Mouse (Mus musculus) adrenal gland, postnatal 14 days (tissue): Measurements from ENCODE around the gene Klrg2. TPM values are rescaled to one million over a fixed set of nuclear protein-coding genes. Genes with fewer than 3 reads are reported as not detected.
"Not testable (repeated sequence)": the region's sequence is repeated elsewhere in the genome, so short reads cannot be mapped to it uniquely, and the experiment has no call there.

ENCODE experiments used
- DNase-seq: peaks from one replicate; pipeline ENCODE4 v3.0.0; 2021; ENCODE audit warnings: mixed read lengths
- long read RNA-seq, 2 experiments: library from polyadenylated mRNA; stranded (forward); transcript quantifications; one replicate each; pipeline ENCODE4 v2.0.0; 2021
- total RNA-seq: library from RNA; stranded (reverse); gene quantifications from 2 replicates; pipeline ENCODE4 v1.2.3, GENCODE M21; 2021

The Klrg2 gene
- 0.78 and 1.1 TPM in 2 replicates for total RNA-seq
- long read RNA-seq, experiment 1, partial matches to known transcripts = 0 of 4 reads
- long read RNA-seq, experiment 1, other reads (novel, unspliced or antisense) = 0 of 4 reads
- long read RNA-seq, experiment 2 = 0 reads

DNA sequence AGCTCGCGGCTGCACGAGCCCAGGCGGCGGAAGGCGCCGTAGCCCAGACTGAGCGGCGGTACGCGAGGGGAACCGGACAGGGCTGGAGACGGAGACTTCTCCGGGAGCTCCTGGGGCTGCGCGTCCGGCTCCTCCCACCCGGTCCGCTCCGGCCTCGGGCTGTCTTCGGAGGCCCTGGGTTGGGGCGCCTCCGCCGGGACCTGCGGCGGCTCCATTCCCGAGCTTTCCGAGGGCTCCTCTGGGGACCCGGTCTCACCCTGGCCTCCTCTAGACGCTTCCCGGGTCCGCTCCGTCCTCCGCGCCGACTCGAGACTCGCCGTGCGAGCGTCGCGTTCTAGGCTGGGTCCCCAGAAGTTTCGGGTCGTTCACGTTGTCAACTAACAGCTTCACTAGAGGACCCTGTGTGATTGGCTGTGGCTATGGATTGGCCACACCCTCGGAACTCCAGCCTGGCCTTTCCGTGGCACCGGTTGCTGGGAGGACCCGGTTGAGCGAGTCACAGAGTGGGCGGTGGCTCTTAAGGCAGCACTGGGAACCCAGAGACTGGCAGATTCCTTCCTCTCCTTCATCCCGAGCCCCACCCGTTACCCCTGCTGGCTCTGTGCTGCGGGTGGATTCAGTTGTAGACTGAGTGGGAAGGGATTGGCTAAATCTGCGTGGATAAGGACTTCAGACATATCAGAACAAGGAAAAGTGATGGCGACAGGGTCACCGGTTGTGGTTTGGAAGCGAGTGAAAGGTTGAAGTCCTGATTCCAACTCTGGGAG lies at the start of gene Klrg2:
TSS of gene Klrg2 (minus strand) at position 391 of the 767 bp plus-strand sequence.
- DNase-seq = peak; percentile 83

DNA sequence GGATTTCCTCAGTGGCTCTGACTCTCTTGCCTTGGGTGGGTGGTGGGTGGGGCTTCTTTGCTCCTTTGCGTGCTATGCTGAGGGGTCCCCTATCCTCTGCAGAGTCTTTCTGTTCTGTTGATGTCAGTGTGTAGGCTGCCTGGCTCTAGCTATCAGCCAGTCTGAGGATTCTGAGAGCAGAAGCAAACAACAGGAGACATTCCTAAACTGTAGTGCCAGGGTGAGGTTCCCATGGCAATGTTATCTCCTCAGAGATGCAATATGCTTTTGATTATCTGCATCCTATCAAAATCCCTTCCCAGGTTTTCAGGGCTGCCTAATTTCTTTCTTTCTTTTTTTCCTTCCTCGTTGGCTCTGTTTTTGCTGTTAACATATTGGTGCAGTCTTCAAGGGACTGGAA lies 45.5 kb upstream of the Klrg2 start:
- no peak for DNase-seq

DNA sequence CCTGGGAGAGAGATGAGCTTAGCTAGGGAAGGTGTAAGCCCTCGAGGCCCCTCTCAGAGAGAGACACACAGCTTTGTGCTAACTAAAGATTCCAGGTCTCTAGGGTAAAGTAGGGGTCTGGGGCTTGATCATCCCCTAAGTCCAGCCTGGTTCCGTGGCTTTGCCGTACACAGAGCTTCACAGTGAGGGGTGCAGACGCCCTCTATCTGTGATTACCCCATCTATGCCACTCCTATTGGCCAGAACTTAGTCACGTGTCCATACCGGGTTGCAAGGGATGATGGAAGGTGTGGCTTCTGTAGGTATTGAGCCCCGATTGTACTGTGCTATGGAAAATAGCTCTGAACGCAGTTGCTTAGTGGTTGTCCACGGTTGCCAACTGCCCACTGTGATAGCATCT lies 40.6 kb upstream of the Klrg2 start:
- DNase-seq = no peak

DNA sequence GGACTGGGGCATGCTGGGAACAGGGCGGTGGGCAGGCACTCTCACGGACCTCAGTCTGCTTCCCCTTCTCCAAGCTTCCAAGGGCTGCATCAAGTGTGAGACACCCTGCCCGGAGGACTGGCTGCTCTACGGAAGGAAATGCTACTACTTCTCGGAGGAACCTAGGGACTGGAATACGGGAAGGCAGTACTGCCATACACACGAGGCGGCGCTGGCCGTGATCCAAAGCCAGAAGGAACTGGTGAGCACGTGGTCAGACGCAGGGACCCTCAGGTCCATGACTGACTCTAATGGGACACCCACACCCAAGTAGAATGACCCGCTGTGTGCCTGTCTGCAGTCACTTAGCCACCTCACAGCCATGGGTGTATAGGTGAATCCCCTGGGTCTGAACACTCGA lies 39.7 kb upstream of the Klrg2 start:
- DNase-seq = no peak

DNA sequence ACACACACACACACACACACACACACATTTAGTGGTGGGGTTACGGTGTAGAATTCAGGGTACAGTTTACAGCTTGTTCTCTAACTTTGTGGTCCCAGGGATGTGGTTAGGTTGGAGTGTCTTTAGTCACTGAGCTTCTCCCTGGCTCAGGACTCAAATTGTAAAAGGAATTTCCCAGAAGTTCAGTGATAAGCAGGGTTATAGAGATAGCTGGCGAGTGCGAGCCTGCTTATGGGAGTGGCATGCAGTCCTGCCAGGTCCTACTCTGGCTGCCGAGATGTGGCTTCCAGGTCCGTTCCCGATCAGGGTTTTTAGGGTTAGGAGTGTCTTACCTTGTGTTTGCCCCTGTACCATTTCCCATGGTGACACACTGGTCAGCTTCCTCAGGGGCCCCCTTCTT lies 39.2 kb upstream of the Klrg2 start:
- no peak for DNase-seq

DNA sequence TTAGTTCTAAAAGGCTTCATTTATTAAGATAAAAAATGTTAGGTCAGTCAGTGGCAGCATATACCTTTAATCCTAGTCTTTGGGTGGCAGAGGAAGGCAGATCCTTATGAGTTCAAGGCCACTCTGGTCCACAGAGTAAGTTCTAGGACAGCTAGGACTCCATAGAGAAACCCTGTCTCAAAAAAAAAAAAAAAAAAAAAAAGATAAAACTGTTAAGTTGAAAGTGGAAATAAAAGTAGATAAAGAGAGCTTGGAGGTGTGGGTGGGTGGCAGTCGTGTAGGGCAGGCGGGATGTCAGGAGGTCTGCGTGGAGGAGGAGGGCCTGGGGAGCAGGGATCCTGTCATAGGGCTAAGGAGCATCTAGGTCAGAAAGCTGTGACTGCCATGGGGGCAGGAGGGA lies 35.0 kb upstream of the Klrg2 start:
- DNase-seq = no peak

DNA sequence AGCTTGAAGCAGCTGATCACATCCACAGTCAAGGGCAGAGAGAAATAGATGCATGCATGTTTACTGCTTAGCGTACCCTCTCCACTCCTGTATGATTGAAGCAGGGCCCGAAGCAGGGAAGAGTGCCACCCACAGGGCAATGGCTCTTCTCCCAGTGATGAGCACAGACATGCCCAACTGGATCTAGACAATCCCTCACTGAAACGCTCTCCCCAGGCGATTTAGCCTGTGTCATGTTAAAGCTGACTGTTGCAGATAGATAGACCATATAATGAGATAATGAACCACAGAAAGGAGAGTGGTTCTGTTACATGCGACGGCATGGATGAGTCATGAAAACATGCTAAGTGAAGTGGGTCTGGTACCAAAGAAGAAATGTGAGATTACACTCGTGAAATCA lies 34.2 kb upstream of the Klrg2 start:
- DNase-seq = no peak

DNA sequence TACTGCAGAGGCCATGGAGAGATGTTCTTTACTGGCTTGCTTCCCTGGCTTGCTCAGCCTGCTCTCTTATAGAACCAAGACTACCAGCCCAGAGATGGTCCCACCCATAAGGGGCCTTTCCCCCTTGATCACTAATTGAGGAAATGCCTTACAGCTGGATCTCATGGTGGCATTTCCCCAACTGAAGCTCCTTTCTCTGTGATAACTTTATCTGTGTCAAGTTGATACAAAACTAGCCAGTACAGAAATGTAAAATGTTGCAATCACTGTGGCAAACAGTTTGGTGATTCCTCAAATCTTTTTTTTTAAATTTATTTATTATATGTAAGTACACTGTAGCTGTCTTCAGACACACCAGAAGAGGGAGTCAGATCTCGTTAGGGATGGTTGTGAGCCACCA lies 33.4 kb upstream of the Klrg2 start:
- not testable (repeated sequence) for DNase-seq

DNA sequence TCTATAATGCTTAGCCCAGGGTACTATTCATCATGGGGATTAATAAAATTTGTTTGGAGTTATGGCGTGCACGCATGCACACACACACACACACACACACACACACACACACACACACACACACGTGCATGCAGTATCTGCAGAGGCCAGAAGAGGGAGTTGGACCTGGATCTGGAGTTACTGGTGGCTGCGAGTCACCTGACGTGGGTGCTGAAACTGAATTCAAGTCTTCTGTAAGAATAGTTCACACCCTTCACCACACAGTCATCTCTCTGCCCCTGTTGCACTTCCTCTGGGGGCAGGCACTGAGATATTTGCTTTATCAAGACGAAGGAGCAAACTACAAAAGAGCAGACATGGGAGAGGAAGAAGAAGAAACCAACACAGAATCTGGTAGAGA lies 32.5 kb upstream of the Klrg2 start:
- no peak for DNase-seq

DNA sequence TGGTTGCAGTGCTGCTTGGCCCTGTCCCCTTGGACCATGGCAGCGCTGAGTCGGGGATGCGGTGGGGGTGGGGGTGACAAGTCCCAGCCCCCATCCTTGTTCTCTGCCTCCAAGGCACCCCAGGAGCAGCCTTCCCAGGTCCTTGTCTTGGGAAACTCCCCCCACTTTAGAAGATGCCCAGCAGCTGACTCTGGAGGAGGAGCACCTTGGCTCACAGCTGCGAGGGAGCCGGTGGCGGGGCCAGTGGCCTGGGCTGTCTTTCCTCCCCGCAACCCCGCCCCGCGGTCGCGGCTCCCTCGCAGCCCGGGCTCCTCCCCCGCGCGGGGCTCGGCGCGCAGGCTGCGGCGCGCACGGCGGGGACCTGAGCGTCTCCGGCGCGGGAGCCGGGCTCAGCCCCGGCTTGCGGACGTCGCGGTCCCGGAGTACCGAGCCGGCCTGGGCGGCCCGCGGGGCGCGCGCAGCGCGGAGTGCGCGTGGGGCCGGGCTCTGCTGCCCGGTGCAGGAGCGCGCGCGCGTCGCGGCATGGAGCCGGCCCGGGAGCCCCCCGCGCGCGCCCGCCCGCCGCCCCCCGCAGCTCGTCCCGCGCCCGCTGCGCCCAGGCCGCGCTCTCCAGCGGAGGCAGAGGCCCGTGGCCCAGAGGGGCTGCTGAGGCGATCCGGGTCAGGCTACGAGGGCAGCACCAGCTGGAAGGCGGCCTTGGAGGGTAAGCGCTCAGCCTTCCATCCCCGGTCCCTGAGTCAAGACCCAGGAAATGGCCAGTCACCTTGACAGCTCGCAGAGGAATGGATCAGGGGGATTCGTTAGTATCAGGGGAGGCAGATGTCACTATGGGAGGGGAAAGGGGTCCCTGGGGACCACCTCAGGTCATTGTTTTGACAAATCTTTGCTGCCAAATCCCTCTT lies 25.9 kb upstream of the Klrg2 start, which contains the start of gene Clec2l:
TSS of gene Clec2l (plus strand) at position 356 of the 902 bp plus-strand sequence.
- DNase-seq = peak; percentile 73

DNA sequence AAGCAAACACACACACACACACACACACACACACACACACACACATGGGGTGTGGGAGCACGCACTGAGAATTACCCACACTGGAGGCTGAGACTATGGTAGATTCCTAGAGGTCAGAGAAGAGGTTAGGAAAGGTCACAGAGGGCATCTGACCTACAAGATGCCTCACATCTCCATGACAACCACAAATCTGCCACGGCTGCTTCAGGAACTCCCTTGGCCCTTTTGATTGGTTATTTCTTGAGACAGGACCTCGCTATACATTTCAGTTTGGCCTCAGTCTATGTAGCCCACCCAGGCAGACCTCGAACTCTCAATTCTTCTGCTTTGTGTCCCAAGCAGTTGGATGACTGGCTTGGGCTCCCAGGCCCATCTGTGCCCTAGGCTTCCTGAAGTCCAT lies 24.6 kb upstream of the Klrg2 start:
- no peak for DNase-seq

DNA sequence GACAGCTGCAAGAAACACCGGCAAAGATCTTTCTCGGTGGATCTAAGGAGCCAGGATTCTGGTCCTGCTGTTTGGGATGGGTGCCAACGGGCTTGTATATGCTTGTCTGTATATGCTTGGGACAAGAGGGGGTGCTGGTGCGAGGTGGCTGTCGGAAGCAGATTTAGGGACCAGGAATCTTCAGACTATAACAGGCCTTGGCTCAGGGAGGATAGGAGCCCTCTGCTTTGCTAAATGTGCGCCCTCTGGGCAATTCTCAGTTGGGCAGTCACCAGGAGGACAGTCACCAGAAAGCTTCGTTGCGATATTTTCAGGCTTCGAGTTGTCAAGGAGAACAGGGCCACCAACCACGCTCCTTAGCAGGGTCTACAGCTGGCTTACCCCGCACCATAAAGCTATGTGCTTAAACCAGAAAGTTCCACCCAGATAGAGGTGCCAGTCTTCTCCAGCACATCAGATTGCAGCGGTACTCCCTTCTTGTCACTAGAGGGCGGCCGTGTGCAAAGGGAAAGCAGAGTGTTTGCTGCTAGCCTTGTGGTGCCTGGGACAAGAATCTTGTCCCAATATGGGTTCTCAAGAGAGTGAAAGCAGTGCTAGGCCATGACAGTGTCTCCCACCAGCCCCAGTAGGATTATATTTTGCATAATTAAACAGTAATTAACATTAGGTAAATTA lies 13.4 kb upstream of the Klrg2 start:
- DNase-seq = peak; percentile 83

DNA sequence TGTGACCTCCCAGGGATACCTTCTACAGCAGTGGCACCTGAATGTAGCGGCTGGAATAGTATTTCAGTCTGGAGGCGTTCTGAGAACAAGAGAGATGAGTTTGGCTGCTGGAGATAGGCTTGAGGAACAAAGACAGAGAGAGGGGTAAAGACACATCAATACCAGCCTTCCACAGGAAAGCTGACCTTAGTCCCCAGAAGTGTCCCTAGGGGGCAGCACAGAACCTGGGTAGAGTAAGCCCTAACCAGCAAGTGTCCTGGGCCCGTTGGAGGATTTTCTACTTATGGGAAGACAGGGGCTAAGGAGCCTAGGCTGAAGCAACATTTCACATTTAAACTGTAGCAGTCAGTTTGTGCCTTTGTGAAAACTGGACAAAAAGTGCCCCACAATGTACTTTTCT lies 12.5 kb upstream of the Klrg2 start:
- DNase-seq = no peak

DNA sequence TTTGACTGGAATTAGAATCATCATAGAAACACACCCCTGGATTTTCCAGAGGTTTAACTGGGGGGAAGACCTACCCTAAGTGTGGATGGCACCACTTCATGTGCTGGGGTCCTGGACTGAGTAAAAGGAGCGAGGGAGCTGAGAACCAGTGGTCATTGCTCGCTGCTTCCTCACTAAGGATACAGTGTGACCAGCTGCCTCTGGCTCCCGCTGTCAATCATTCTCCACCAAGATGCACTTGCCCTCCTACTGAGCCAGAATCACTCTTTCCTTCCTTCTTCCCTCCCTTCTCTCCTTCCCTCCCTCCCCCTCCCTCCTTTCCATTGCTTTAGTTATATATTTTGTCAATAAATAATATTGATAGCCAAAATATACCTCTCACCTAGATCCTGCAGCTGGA lies 6.0 kb upstream of the Klrg2 start:
- DNase-seq = no peak

DNA sequence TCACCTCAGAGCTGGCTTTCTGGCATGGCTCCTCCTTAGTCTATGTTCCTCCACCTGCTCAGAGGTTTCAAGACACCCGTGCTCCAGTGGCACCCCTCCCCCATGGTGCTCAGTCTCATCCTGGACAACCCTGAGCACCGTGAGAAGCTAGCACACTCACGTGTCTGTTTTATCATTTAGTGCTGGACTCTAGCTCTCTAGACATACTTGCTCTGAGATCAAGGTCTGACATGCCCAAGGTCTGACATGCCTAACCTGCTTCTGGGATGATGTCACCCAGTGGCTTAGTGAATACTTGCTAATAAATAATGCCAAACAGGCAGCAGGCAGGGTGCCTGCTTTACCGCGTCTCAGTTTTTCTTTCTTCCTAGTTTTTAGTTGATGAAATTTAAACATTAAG lies 5.6 kb upstream of the Klrg2 start:
- peak; percentile 56 for DNase-seq

DNA sequence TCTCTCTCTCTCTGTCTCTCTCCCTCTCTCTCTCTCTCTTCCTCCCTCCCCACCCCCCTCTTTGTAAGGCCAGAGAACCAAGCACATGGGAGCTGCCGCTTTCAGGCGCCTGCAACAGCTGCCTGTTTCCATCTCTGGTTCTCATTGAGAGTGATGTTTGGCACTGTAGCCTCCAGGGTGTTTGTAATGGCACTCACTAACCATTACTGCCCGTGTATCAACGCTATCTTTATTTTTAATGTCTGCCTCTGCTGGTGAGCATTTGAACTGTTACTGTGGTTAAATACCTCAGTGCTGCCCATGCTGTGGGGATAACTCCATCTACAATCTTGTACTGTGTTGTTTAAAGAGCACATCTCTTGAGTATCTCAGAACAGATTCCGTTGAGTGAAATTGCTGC lies 4.6 kb upstream of the Klrg2 start:
- DNase-seq = no peak

DNA sequence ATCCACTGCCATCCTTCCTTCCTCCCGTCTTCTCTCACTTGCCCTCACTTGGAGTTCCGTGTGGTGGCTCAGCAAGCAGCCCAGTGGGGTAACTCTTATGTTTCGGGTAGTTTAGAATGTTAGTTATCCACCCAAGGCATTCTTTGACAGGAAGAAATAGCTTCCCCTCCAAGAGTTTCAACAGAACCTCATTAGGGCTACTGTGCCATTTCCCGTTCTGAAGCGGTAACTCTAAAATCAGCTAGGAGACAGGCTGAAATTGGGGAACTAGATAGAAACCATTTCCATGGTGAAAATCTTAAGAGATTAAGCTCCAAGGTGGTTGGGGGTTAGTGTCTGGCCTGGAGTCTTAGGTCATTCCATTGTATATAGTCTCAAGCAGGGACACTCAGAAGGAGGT lies 4.2 kb upstream of the Klrg2 start:
- DNase-seq = no peak

DNA sequence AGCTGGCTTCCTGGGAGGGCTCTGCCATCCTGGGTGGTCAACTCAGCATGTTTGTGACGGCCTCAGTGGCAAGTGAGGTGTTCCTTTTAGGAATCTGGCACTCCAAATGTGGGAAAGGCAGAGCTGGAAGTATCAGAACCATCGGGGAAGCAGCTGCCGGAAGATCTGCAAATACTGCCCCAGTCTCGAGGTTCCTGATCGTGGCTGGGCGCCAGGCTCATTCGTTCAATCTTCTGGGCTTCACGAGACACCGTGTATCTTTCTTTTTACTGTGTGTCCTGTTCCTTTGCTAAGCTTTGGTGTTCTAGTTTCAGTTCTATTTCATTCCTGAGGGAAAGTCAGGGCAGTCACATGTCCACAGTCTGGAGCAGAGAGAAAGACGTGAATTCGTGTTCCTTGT lies 3.4 kb upstream of the Klrg2 start:
- no peak for DNase-seq

DNA sequence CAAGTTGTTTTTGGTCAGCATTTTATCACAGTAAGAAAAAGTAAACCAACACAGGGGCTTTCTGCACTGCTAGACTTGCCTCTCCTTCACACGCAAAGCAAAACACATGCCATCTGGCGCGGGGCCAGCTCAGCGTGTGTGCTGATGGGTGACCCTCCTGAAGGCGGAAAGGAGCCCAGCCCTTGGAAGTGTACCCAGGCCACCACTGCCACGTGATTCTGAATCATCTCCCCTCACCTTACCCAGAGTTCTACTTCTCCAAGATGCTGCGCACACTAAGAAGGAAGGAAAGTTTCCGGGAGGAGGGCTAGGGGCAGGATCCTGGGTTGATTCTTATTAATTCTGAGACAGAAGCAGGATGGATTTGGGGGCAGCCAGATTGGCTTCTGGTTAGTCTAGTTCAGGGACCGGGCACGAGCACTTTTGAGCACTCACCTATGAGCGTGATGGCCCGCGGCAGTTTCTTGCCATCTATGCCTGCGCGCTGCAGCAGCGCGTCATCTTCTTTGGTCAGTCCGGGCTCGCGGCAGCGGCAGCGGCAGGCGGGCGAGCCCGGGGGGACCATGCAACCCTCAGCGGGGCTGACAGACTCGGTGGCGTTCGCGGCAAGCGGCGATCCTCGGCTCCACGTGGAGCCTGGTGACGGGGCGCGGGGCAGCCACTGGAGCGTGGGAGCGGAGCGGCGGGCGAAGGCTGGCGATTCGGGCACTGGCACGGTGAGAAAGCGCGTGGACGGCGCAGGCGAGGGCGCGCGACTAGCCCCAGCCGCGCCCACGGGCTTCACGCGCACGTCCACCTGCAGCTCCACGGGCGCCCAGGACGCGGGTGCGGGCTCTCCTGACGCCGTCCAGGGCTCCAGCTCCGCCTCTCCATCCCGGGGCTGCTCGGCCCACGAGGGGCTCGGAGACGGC lies 846 bp downstream of the Klrg2 start:
- peak; percentile 64 for DNase-seq

DNA sequence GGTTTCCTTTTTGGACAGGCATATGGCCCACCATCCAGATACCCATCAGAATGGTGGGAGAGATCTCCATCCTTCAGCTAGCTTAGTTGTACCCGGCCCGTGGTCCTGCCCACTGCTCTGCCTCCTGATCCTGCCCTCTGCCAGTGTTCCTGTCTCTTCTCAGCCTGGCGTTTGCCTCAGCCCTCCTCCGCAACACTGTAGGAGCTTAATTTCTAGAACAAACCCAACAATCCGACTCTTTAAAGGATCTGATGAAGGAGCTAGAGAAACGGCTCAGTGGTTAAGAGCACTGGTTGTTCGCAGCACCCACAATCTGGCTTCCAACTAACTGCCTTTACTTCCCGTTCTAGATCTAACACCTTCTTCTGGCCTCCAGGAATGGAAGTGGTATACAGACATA lies 2.6 kb downstream of the Klrg2 start:
- DNase-seq = no peak

DNA sequence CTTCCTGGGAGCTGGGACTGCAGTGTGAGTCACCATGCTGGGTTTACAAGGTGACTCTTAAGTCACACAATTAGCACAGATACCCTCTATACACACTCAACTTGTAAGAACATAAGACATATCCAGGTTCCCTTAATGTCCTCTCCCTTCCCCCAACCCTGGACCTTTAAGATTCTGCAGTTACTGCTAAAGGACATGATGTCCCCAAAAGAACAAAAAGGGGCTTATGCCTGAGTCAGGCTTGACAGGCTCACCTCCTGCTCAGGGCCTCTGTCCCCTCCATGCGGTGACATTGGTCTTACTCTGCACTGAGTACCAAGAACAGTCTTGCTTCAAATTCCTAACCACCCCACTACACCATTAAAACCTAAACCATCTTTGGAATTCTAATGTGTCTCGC lies 4.2 kb downstream of the Klrg2 start:
- no peak for DNase-seq

DNA sequence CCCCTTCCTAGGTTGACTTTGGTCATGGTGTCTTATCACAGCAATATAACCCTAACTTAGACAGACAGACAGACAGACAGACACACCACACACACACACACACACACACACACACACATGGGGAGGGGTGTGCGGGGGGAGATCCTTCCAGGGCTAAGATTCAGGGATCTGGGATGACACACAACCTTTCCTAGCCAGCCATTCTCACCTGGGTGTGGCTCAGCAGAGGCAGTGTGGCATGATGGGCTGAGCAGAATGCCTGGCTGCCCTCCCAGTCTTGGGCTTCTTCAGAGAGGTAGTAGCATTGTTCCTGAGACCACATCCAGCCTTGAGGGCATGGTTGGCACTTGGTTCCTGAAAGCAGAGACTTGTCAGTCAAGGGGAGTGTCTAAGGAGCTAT lies 7.5 kb downstream of the Klrg2 start:
- no peak for DNase-seq
